Mouse (Mus musculus) lung, postnatal 0 days (tissue): ENCODE data around the gene Ift140. TPM values are rescaled to one million over a fixed set of nuclear protein-coding genes. Genes with fewer than 3 reads are reported as not detected.
A peak's percentile ranks its signal among the peaks of the same experiment; 100 is the strongest.

Experiments
- ATAC-seq: fragments of 200-750 bp; cut with Nextera tagmentation; 2 replicates; pipeline ENCODE4 v1.8.0; 2017; ENCODE audit warnings: moderate library complexity
- DNase-seq: peaks from one replicate; pipeline ENCODE4 v3.0.0-alpha.2; 2016; ENCODE audit warnings: low spot score
- H3K27ac ChIP-seq: fragments of 300-500 bp; sonication (generic); 2 replicates; pipeline ENCODE4 v1.5.1; 2014; ENCODE audit warnings: antibody characterized with exemption, mild to moderate bottlenecking, low read length, mixed read lengths
- H3K27me3 ChIP-seq: fragments of 300-500 bp; sonication (generic); replicated peaks from 2 replicates; pipeline ENCODE4 v1.6.1; 2014; ENCODE audit warnings: low read length, mixed read lengths; ENCODE audit not compliant: insufficient read depth
- H3K36me3 ChIP-seq: fragments of 300-500 bp; sonication (generic); 2 replicates; pipeline ENCODE4 v1.6.1; 2014; ENCODE audit warnings: low read length, mixed read lengths; ENCODE audit not compliant: insufficient read depth
- H3K4me1 ChIP-seq: fragments of 300-500 bp; sonication (generic); 2 replicates; pipeline ENCODE4 v1.6.1; 2014; ENCODE audit warnings: antibody characterized with exemption, low read depth, low read length, mixed read lengths; ENCODE audit not compliant: insufficient read depth
- H3K4me2 ChIP-seq: fragments of 300-500 bp; sonication (generic); replicated peaks from 2 replicates; pipeline ENCODE4 v1.6.1; 2014; ENCODE audit warnings: low read depth, mild to moderate bottlenecking, low read length, moderate library complexity, mixed read lengths
- H3K4me3 ChIP-seq: fragments of 300-500 bp; sonication (generic); 2 replicates; pipeline ENCODE4 v1.5.1; 2014; ENCODE audit warnings: low read depth, low read length
- H3K9ac ChIP-seq: fragments of 300-500 bp; sonication (generic); replicated peaks from 2 replicates; pipeline ENCODE4 v1.6.1; 2014; ENCODE audit warnings: low read depth, mild to moderate bottlenecking
- H3K9me3 ChIP-seq: fragments of 300-500 bp; sonication (generic); 2 replicates; pipeline ENCODE4 v1.6.1; 2016; ENCODE audit warnings: low read length, mixed read lengths
- CTCF ChIP-seq: IDR thresholded peaks from 2 replicates; pipeline ENCODE4 v1.5.1; 2016; ENCODE audit warnings: antibody characterized with exemption, mild to moderate bottlenecking
- EP300 ChIP-seq: IDR thresholded peaks from 2 replicates; pipeline ENCODE4 v1.6.1; 2016; ENCODE audit warnings: antibody characterized with exemption, mild to moderate bottlenecking, control low read depth
- WGBS: fragments of 180-500 bp; shearing (Covaris S2); extraction: QIAGEN DNeasy Blood & Tissue Kit; methylation state at CpG from one replicate; pipeline ENCODE4 v1.1.7; 2014; 5-methylcytosine and 5-hydroxymethylcytosine counted together
- polyA plus RNA-seq: library from polyadenylated mRNA; unstranded; fragments of >200 nt; fragmentation: Nextera tagmentation; extraction: Ambion mirVana; gene quantifications from 2 replicates; pipeline ENCODE4 v1.2.1, GENCODE M21; 2015

Ift140 gene
- polyA plus RNA-seq, 1 experiment from 2014 or later = 6.8 TPM

DNA sequence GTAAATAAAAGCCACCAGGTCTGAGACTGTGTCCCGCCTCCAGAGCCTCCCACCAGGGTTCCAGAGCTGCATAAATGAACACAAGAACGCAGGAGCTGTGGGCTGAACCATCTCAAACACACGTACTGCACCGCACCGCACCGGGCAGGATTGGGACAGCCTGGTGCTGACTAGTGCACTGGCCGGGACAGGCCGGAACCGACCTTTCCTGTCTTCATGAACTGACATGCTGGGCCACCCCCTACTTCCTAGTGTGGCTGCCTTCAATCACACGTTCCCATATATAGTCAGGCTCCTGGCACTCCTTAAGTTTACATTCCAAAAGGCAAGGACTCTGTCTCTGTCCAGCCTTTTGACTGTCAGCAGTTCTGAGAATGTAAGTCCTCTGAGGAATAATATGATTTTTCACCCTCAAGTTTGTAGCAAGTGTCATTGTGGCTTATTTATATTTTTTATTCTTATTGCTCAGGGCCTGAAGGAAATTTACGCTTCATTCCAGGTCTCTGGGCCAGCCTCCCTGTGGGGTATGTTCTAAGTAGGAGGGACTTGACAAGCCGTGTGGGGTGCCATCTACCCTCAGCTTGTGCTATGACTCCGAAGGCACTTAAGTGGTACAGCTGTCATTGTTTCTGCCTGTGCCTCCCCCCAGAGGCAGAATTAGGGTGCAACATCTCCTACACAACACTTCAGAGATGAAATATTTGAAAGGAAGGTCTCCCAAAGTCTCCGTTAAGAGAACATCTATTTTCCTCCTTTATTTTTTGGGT, 66.4 kb downstream of the Ift140 start:
- WGBS = 24% methylated on average over 14 of the region's 14 CpGs
- DNase-seq (peak; percentile 96), ATAC-seq (peak; percentile 79)
- Histone ChIP-seq H3K4me1 (peaks cover 3% of the 10 kb centered on the region), H3K27ac (peak overlapping the region; percentile 94), H3K27me3 (no peaks in the 10 kb centered on the region), H3K9ac (0 out of 2 replicates have a peak overlapping the region, but pooled peaks have one; percentile 8), H3K4me3 (0 out of 2 replicates have a peak overlapping the region, but pooled peaks have one; percentile 3), H3K4me2 (peak overlapping the region; percentile 32), H3K36me3 (no peaks in the 10 kb centered on the region), H3K9me3 (no peaks in the 10 kb centered on the region)
- peak; percentile 77 for TF ChIP-seq EP300
- TF ChIP-seq CTCF = peak; percentile 66

DNA sequence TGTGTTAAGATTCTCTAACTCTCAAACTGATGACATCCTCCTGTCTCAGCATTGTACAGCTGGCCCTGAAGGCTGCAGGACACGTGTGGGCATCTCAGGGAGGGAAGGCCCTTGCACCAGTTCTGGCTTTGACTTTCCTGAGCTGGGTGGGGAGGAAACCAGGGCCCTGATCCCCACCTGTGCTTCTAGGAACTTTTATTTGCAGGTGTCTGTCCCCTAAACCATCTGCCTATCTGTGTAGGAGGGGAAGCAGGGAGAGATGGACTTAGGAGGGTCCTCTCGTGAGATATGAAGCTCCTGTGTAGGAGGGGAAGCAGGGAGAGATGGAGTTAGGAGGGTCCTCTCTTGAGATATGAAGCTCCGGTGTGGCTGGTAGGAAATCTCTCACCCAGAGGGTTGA, 67.0 kb downstream of the Ift140 start:
- ATAC-seq (no peak), DNase-seq (no peak)
- Histone ChIP-seq H3K9ac (0 out of 2 replicates have a peak overlapping the region, but pooled peaks have one; percentile 8), H3K4me2 (peak overlapping the region; percentile 32), H3K27me3 (no peaks in the 10 kb centered on the region), H3K27ac (peak overlapping the region; percentile 94), H3K36me3 (no peaks in the 10 kb centered on the region), H3K4me3 (no peak overlapping the region), H3K4me1 (peaks cover 3% of the 10 kb centered on the region), H3K9me3 (no peaks in the 10 kb centered on the region)
- 29% methylated on average over 3 of the region's 3 CpGs for WGBS
- TF ChIP-seq EP300 (no peak), CTCF (no peak)

- Histone ChIP-seq H3K9me3 (no peaks in the 10 kb centered on the region), H3K36me3 (no peaks in the 10 kb centered on the region), H3K4me1 (peaks cover 3% of the 10 kb centered on the region), H3K27ac (peak within 1 kb of the TSS; percentile 94), H3K4me2 (peak within 1 kb of the TSS; percentile 32), H3K27me3 (no peaks in the 10 kb centered on the region), H3K9ac (0 out of 2 replicates have a peak within 1 kb of the TSS, but pooled peaks have one; percentile 8), H3K4me3 (no peak within 1 kb of the TSS)
- peak; percentile 96 for DNase-seq
- peak; percentile 75 for ATAC-seq
- TF ChIP-seq EP300 (peak; percentile 87), CTCF (peak; percentile 77)
- WGBS = 16% methylated on average over 7 of the region's 7 CpGs
Observed at GRCm38 (mm10) chr17:25083444-25083931, 67.6 kb downstream of the Ift140 start, which contains the start of gene Tmem204. Tmem204 (minus strand) TSS chr17:25083591.

- no peak for DNase-seq
- H3K27ac ChIP-seq = peak overlapping the region; percentile 94; the same call in 1 of the 2 replicates
- WGBS = 80% methylated on average over 13 of the region's 13 CpGs
- 0 out of 2 replicates have a peak, but pooled peaks have one; percentile 5 for TF ChIP-seq CTCF
- no peak for TF ChIP-seq EP300
- ATAC-seq = no peak
- H3K4me3 ChIP-seq = no peak overlapping the region
- H3K36me3 ChIP-seq = no peaks in the 10 kb centered on the region
- H3K9ac ChIP-seq = no peak overlapping the region
- no peak overlapping the region for H3K4me2 ChIP-seq
- peaks cover 3% of the 10 kb centered on the region for H3K4me1 ChIP-seq
- no peaks in the 10 kb centered on the region for H3K27me3 ChIP-seq
- no peaks in the 10 kb centered on the region for H3K9me3 ChIP-seq
Observed at GRCm38 (mm10) chr17:25084835-25085385, 69.0 kb downstream of the Ift140 start.

- WGBS = 79% methylated on average over 7 of the region's 7 CpGs
- no peaks in the 10 kb centered on the region for H3K9me3 ChIP-seq
- ATAC-seq = no peak
Observed at GRCm38 (mm10) chr17:25086724-25087123, 70.8 kb downstream of the Ift140 start.

DNA sequence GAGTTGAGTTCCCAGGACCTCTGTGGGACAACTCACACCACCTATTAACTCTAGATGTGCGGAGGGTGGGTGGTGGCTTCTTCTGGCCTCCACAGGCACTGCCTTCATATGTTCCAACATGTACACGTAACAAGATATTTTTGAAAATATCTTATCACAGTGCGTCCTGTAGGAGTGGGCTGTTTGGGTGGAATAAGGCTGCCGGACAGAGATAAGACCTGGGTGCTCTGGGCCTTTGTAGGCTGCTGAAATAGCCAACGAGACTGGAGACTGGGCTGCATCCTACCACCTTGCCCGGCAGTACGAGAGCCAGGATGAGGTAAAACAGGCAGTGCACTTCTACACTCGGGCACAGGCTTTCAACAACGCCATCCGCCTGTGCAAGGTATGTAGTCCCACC, 73.3 kb downstream of the Ift140 start:
- Histone ChIP-seq H3K4me3 (no peak overlapping the region), H3K4me2 (no peak overlapping the region), H3K27me3 (no peaks in the 10 kb centered on the region), H3K4me1 (no peaks in the 10 kb centered on the region; the same call in 1 of the 2 replicates), H3K9me3 (no peaks in the 10 kb centered on the region), H3K36me3 (no peaks in the 10 kb centered on the region), H3K27ac (no peak overlapping the region), H3K9ac (no peak overlapping the region)
- DNase-seq = no peak
- no peak for ATAC-seq
- WGBS = 88% methylated on average over 10 of the region's 10 CpGs
- TF ChIP-seq CTCF (no peak), EP300 (no peak)

More at GRCm38 (mm10) chr17:25086724-25087123, 70.8 kb downstream of the Ift140 start:
- no peaks in the 10 kb centered on the region for H3K36me3 ChIP-seq
- no peak overlapping the region for H3K27ac ChIP-seq
- peaks cover 3% of the 10 kb centered on the region for H3K4me1 ChIP-seq
- no peak for DNase-seq
- no peak overlapping the region for H3K4me2 ChIP-seq
- H3K4me3 ChIP-seq = no peak overlapping the region
- no peaks in the 10 kb centered on the region for H3K27me3 ChIP-seq
- TF ChIP-seq CTCF = no peak
- no peak for TF ChIP-seq EP300
- H3K9ac ChIP-seq = no peak overlapping the region
